Mouse (Mus musculus) limb, embryonic 14.5 days (tissue): ENCODE results near the gene Unc13a. TPM values are rescaled to one million over a fixed set of nuclear protein-coding genes. Genes with fewer than 3 reads are reported as not detected.
"Not testable (repeated sequence)": the region's sequence is repeated elsewhere in the genome, so short reads cannot be mapped to it uniquely, and the experiment has no call there.

Experiments
- ATAC-seq: fragments of 200-750 bp; cut with Nextera tagmentation; 2 replicates; pipeline ENCODE4 v1.8.0; 2017; ENCODE audit warnings: low read depth, moderate number of reproducible peaks, moderate TSS enrichment; ENCODE audit not compliant: low FRiP score
- DNase-seq: peaks from one replicate; pipeline ENCODE4 v3.0.0-alpha.2; 2015; ENCODE audit warnings: low spot score
- H3K27ac ChIP-seq: fragments of 300-500 bp; sonication (generic); replicated peaks from 2 replicates; pipeline ENCODE4 v1.5.1; 2014; ENCODE audit warnings: low read depth, mild to moderate bottlenecking, low read length, moderate library complexity, mixed read lengths
- H3K27me3 ChIP-seq: fragments of 300-500 bp; sonication (generic); 2 replicates; pipeline ENCODE4 v1.6.1; 2014; ENCODE audit warnings: low read length, mixed read lengths; ENCODE audit not compliant: control insufficient read depth, insufficient read depth
- H3K36me3 ChIP-seq: fragments of 300-500 bp; sonication (generic); 2 replicates; pipeline ENCODE4 v1.6.1; 2014; ENCODE audit warnings: mild to moderate bottlenecking, low read length, moderate library complexity, mixed read lengths; ENCODE audit not compliant: control insufficient read depth, insufficient read depth
- H3K4me1 ChIP-seq: fragments of 300-500 bp; sonication (generic); 2 replicates; pipeline ENCODE4 v1.6.1; 2014; ENCODE audit warnings: antibody characterized with exemption, low read length, mixed read lengths; ENCODE audit not compliant: control insufficient read depth, insufficient read depth
- H3K4me2 ChIP-seq: fragments of 300-500 bp; sonication (generic); replicated peaks from 2 replicates; pipeline ENCODE4 v1.6.1; 2014; ENCODE audit warnings: low read depth, mild to moderate bottlenecking, low read length, moderate library complexity; ENCODE audit not compliant: severe bottlenecking
- H3K4me3 ChIP-seq: fragments of 300-500 bp; sonication (generic); replicated peaks from 2 replicates; pipeline ENCODE4 v1.5.1; 2014; ENCODE audit warnings: low read length
- H3K9ac ChIP-seq: fragments of 300-500 bp; sonication (generic); 2 replicates; pipeline ENCODE4 v1.6.1; 2014; ENCODE audit warnings: mild to moderate bottlenecking, low read depth, low read length, moderate library complexity; ENCODE audit not compliant: severe bottlenecking
- H3K9me3 ChIP-seq: fragments of 300-500 bp; sonication (generic); 2 replicates; pipeline ENCODE4 v1.6.1; 2016; ENCODE audit warnings: low read length; ENCODE audit not compliant: control insufficient read depth
- POLR2A ChIP-seq: fragments of 200-500 bp; IDR thresholded peaks from 2 replicates; pipeline ENCODE4 v1.8.0; 2012; ENCODE audit warnings: inconsistent platforms, mild to moderate bottlenecking, moderate library complexity, borderline replicate concordance; ENCODE audit not compliant: insufficient read depth, insufficient read length; ENCODE audit errors: extremely low read depth
- WGBS: fragments of 180-500 bp; shearing (Covaris S2); extraction: QIAGEN DNeasy Blood & Tissue Kit; methylation state at CpG from one replicate; pipeline ENCODE4 v1.1.7; 2014; 5-methylcytosine and 5-hydroxymethylcytosine counted together
- polyA plus RNA-seq, 2 experiments: library from polyadenylated mRNA; depleted of rRNA in 1 of 2; stranded (reverse) in 1 of 2; unstranded in 1 of 2; fragments of >200 nt; fragmentation: Nextera tagmentation in 1 of 2; extraction: Ambion mirVana in 1 of 2; gene quantifications; 2 replicates each; pipeline versions ENCODE4 v1.2.1 to v1.2.3; 2012 to 2014

Gene Unc13a
- polyA plus RNA-seq, 2 experiments, result 0.39 to 0.91 TPM

DNA sequence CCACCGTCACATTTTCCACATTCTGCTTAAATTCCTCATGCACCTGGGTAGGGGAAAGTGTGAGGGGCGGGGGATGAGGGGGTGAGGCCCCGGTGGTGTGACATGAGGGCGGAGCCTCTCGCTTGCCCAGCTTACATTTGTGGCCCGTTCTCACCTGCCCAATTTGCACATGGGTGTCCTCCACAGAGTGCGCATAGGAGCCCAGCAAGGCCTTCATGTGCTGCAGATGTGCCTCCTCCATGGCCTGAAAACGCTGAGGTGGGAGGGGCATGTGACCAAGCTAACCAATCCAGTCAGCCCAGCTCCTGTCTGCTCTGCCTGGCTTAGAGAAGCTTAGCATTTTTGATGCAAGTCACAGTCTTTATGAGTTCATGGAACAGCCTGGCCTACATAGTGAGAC, 44.0 kb upstream of the Unc13a start:
- H3K9ac ChIP-seq, result no peak overlapping the region
- no peaks in the 10 kb centered on the region for H3K9me3 ChIP-seq
- H3K27me3 ChIP-seq, result no peaks in the 10 kb centered on the region
- no peak for TF ChIP-seq POLR2A
- WGBS, result 28% methylated on average over 8 of the region's 8 CpGs
- 0 out of 2 replicates have a peak overlapping the region, but pooled peaks have one; percentile 13 for H3K4me2 ChIP-seq
- H3K27ac ChIP-seq, result no peak overlapping the region
- no peak for DNase-seq
- no peak overlapping the region for H3K4me3 ChIP-seq
- H3K36me3 ChIP-seq, result no peaks in the 10 kb centered on the region
- ATAC-seq, result peak; percentile 58
- H3K4me1 ChIP-seq, result no peaks in the 10 kb centered on the region

GRCm38 (mm10) chr8:71711574-71711973, 40.0 kb upstream of the Unc13a start:
- no peak for DNase-seq
- H3K4me3 ChIP-seq, result no peak overlapping the region
- no peaks in the 10 kb centered on the region for H3K4me1 ChIP-seq
- H3K27ac ChIP-seq, result no peak overlapping the region
- H3K9ac ChIP-seq, result no peak overlapping the region
- H3K9me3 ChIP-seq, result no peaks in the 10 kb centered on the region
- TF ChIP-seq POLR2A, result no peak
- no peak for ATAC-seq
- 86% methylated on average over 2 of the region's 2 CpGs for WGBS
- H3K4me2 ChIP-seq, result no peak overlapping the region
- peaks cover 23% of the 10 kb centered on the region for H3K27me3 ChIP-seq
- H3K36me3 ChIP-seq, result no peaks in the 10 kb centered on the region

DNA sequence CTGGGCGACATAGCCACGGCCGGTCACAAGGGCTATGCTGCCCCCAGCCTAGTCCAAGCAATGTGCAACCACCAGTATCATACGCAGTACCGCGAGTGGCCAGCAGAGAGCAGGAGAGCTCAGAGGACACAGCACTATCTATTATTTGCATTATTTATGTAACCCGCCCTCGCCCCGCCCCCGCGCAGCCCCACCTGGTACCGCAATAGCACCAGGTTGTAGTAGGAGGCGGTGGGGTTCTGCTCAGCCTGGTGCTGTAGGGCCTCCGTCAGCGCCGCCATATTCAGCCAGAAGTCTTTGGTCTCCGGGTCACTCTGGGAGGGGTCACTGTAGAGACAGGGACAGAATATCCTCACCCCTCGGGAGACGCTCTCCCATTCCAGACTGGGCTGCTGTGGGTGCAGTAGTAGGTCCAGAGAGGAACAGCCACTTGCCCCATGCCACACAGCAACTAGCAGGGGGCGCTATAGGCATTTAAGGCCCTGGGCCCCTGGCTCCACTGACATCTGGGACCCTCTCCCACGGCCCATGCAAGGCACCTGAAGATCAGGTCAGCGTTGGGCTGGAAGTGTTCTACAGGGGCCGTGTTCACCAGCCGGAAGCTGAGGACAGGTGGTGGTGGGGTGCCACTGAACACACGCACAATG, 38.4 kb upstream of the Unc13a start:
- H3K9me3 ChIP-seq, result no peaks in the 10 kb centered on the region
- TF ChIP-seq POLR2A, result no peak
- H3K27me3 ChIP-seq, result peaks cover 27% of the 10 kb centered on the region
- ATAC-seq (peak; percentile 35), DNase-seq (peak; percentile 54)
- peak overlapping the region; percentile 40 for H3K4me2 ChIP-seq
- no peaks in the 10 kb centered on the region for H3K36me3 ChIP-seq
- no peaks in the 10 kb centered on the region for H3K4me1 ChIP-seq
- 23% methylated on average over 23 of the region's 25 CpGs for WGBS
- no peak overlapping the region; the same call in 1 of the 2 replicates for H3K4me3 ChIP-seq
- H3K9ac ChIP-seq, result no peak overlapping the region
- H3K27ac ChIP-seq, result no peak overlapping the region

- DNase-seq (no peak), ATAC-seq (no peak)
- peak overlapping the region; percentile 40; the same call in 1 of the 2 replicates for H3K4me2 ChIP-seq
- no peak for TF ChIP-seq POLR2A
- H3K27ac ChIP-seq, result no peak overlapping the region
- 42% methylated on average over 25 of the region's 25 CpGs for WGBS
- H3K27me3 ChIP-seq, result peaks cover 28% of the 10 kb centered on the region
- H3K9ac ChIP-seq, result no peak overlapping the region
- no peak overlapping the region for H3K4me3 ChIP-seq
- H3K4me1 ChIP-seq, result no peaks in the 10 kb centered on the region
- H3K9me3 ChIP-seq, result no peaks in the 10 kb centered on the region
- no peaks in the 10 kb centered on the region for H3K36me3 ChIP-seq
Measured at GRCm38 (mm10) chr8:71709134-71709799, 37.7 kb upstream of the Unc13a start.

DNA sequence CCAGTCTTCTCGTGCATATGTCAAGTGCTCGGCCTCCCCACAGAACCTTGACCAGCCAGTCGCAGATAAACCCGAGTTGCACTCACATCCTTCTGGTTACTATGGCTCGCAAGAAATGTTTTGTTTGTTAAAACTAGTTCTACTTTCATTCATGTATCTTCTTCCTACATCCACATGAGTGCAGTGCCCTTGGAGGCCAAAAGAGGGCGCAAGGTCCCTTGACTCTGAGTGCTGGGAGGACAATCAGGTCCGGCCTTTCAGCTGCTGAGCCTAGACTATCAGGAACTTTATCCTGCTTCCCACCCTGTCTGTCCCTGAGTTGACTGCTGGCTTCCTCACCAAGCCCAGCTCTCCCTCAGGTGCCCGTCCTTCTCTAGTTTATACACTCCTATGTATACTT, 36.3 kb upstream of the Unc13a start:
- no peak for ATAC-seq
- H3K4me1 ChIP-seq, result no peaks in the 10 kb centered on the region
- no peak for TF ChIP-seq POLR2A
- no peaks in the 10 kb centered on the region for H3K36me3 ChIP-seq
- DNase-seq, result peak; percentile 37
- H3K4me2 ChIP-seq, result no peak overlapping the region
- no peaks in the 10 kb centered on the region for H3K9me3 ChIP-seq
- no peak overlapping the region for H3K4me3 ChIP-seq
- H3K27me3 ChIP-seq, result peaks cover 30% of the 10 kb centered on the region
- no peak overlapping the region for H3K27ac ChIP-seq
- 41% methylated on average over 8 of the region's 8 CpGs for WGBS
- no peak overlapping the region for H3K9ac ChIP-seq

- ATAC-seq, H3K4me2 ChIP-seq, H3K36me3 ChIP-seq, H3K27ac ChIP-seq, H3K4me3 ChIP-seq, H3K9me3 ChIP-seq, H3K4me1 ChIP-seq, H3K9ac ChIP-seq, DNase-seq: not testable (repeated sequence)
- H3K27me3 ChIP-seq, result peaks cover 56% of the 10 kb centered on the region
Measured at GRCm38 (mm10) chr8:71703400-71703799, 31.8 kb upstream of the Unc13a start.
